Mouse (Mus musculus): Measurements from ENCODE around the gene Eif2d. TPM values are rescaled to one million over a fixed set of nuclear protein-coding genes. Genes with fewer than 3 reads are reported as not detected.
"Not testable (repeated sequence)": the region's sequence is repeated elsewhere in the genome, so short reads cannot be mapped to it uniquely, and the experiment has no call there.

Eif2d gene
- polyA plus RNA-seq, 1 experiment from 2014 or later = 48.1 TPM

DNA sequence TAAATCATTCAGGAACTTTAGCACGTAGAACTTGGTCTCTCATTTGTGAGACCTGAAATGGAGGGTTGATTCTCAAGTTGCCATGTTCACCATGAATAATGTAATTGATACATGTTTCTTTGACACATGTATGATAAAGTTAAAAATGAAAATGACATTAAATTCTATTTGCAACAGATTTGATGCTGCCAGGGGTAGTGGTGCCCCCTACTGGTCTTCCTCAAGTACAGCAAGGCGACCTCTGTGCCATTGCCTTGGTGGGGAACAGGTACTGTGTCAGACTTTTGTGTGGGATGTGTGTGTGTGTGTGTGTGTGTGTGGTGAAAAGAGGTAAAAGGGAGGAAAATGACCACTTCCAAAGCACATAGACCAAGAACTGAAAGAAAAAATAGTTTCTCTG lies 2.5 kb downstream of the Eif2d start:
- no peak overlapping the region for H3K4me2 ChIP-seq (ENCODE audit: low read depth, low read length)
- H3K9ac ChIP-seq (ENCODE audit: low read length) = no peak overlapping the region
- peaks cover 9% of the 10 kb centered on the region for H3K4me1 ChIP-seq (ENCODE audit: control insufficient read depth, insufficient read depth, low read length)
- H3K36me3 ChIP-seq (ENCODE audit: control insufficient read depth, insufficient read depth) = peaks cover 5% of the 10 kb centered on the region
- H3K9me3 ChIP-seq (replicated peaks; ENCODE audit: control insufficient read depth, low read length) = no peaks in the 10 kb centered on the region
- no peak overlapping the region for H3K4me3 ChIP-seq (ENCODE audit: low read length)
- WGBS = 62% methylated on average over 2 of the region's 2 CpGs
- ATAC-seq (replicated peaks; ENCODE audit: extremely low read depth, insufficient read depth, low FRiP score) = no peak
- H3K27me3 ChIP-seq (ENCODE audit: control insufficient read depth, insufficient read depth, low read length) = no peaks in the 10 kb centered on the region
- H3K27ac ChIP-seq (ENCODE audit: low read length) = no peak overlapping the region

- H3K9me3 ChIP-seq (replicated peaks; ENCODE audit: control insufficient read depth, low read length); ATAC-seq (replicated peaks; ENCODE audit: extremely low read depth, insufficient read depth, low FRiP score); H3K4me3 ChIP-seq (ENCODE audit: low read length); H3K4me2 ChIP-seq (ENCODE audit: low read depth, low read length); H3K9ac ChIP-seq (ENCODE audit: low read length); H3K4me1 ChIP-seq (ENCODE audit: control insufficient read depth, insufficient read depth, low read length); H3K27ac ChIP-seq (ENCODE audit: low read length); H3K27me3 ChIP-seq (ENCODE audit: control insufficient read depth, insufficient read depth, low read length): not testable (repeated sequence)
- 78% methylated on average over 3 of the region's 3 CpGs for WGBS
- peaks cover 36% of the 10 kb centered on the region for H3K36me3 ChIP-seq (ENCODE audit: control insufficient read depth, insufficient read depth)
Observed at GRCm38 (mm10) chr1:131159573-131160327, 6.8 kb downstream of the Eif2d start.

DNA sequence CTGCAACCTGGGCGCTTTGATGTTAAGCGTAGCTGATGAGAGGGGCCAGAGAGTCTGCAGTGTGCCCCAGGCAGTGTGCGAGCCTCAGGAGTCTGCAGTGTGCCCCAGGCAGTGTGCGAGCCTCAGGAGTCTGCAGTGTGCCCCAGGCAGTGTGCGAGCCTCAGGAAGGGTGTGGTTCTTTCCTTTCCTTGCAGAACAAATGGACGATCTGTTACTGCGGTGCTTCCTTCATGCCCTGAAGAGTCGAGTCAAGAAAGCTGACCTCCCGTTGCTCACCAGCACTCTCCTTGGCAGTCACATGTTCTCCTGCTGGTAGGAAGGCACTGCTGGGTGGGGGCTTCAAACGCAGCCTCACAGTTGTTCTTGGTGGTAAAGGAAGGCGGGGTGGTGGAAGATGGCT lies 8.1 kb downstream of the Eif2d start:
- Histone ChIP-seq H3K4me3 (ENCODE audit: low read length) (no peak overlapping the region), H3K36me3 (ENCODE audit: control insufficient read depth, insufficient read depth) (peaks cover 48% of the 10 kb centered on the region), H3K27ac (ENCODE audit: low read length) (no peak overlapping the region), H3K9ac (ENCODE audit: low read length) (no peak overlapping the region), H3K4me1 (ENCODE audit: control insufficient read depth, insufficient read depth, low read length) (no peaks in the 10 kb centered on the region), H3K4me2 (ENCODE audit: low read depth, low read length) (no peak overlapping the region), H3K27me3 (ENCODE audit: control insufficient read depth, insufficient read depth, low read length) (no peaks in the 10 kb centered on the region), H3K9me3 (replicated peaks; ENCODE audit: control insufficient read depth, low read length) (no peaks in the 10 kb centered on the region)
- no peak for ATAC-seq (replicated peaks; ENCODE audit: extremely low read depth, insufficient read depth, low FRiP score)
- WGBS = 79% methylated on average over 11 of the region's 11 CpGs

DNA sequence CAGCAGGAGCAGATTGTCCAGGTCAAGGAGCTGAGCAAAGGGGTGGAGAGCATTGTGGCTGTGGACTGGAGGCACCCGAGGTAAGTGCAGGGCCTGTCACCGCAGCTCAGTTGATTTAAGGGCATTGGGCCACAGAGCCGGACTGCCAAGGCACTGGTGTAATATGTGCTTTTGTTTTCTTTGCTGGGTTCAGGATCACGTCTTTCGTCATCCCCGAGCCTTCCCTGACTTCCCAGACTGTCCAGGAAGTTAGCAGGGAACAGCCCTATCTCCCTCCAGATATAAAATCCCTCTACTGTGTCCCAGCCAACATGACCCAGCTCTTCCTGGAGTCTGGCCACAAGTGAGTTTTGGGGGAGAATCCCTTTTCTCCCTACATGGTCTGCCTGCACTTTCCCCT lies 11.4 kb downstream of the Eif2d start:
- Histone ChIP-seq H3K27me3 (ENCODE audit: control insufficient read depth, insufficient read depth, low read length) (no peaks in the 10 kb centered on the region), H3K4me3 (ENCODE audit: low read length) (no peak overlapping the region), H3K9me3 (replicated peaks; ENCODE audit: control insufficient read depth, low read length) (no peaks in the 10 kb centered on the region), H3K27ac (ENCODE audit: low read length) (peak overlapping the region; percentile 40; the same call in 1 of the 2 replicates), H3K4me1 (ENCODE audit: control insufficient read depth, insufficient read depth, low read length) (no peaks in the 10 kb centered on the region), H3K9ac (ENCODE audit: low read length) (no peak overlapping the region; the same call in 1 of the 2 replicates), H3K36me3 (ENCODE audit: control insufficient read depth, insufficient read depth) (peaks cover 71% of the 10 kb centered on the region), H3K4me2 (ENCODE audit: low read depth, low read length) (no peak overlapping the region)
- ATAC-seq (replicated peaks; ENCODE audit: extremely low read depth, insufficient read depth, low FRiP score) = no peak
- WGBS = 57% methylated on average over 6 of the region's 6 CpGs

GRCm38 (mm10) chr1:131167612-131168011 lies 14.6 kb downstream of the Eif2d start:
- H3K36me3 ChIP-seq (ENCODE audit: control insufficient read depth, insufficient read depth) = peaks cover 71% of the 10 kb centered on the region
- no peaks in the 10 kb centered on the region for H3K27me3 ChIP-seq (ENCODE audit: control insufficient read depth, insufficient read depth, low read length)
- no peak for ATAC-seq (replicated peaks; ENCODE audit: extremely low read depth, insufficient read depth, low FRiP score)
- H3K4me1 ChIP-seq (ENCODE audit: control insufficient read depth, insufficient read depth, low read length) = no peaks in the 10 kb centered on the region
- no peak overlapping the region for H3K9ac ChIP-seq (ENCODE audit: low read length)
- no peak overlapping the region for H3K4me3 ChIP-seq (ENCODE audit: low read length)
- no peaks in the 10 kb centered on the region for H3K9me3 ChIP-seq (replicated peaks; ENCODE audit: control insufficient read depth, low read length)
- no peak overlapping the region for H3K4me2 ChIP-seq (ENCODE audit: low read depth, low read length)
- WGBS = 92% methylated on average over 10 of the region's 10 CpGs
- no peak overlapping the region for H3K27ac ChIP-seq (ENCODE audit: low read length)

GRCm38 (mm10) chr1:131173001-131173400 lies 20.0 kb downstream of the Eif2d start:
- Histone ChIP-seq H3K4me2 (ENCODE audit: low read depth, low read length) (no peak overlapping the region), H3K4me3 (ENCODE audit: low read length) (no peak overlapping the region), H3K36me3 (ENCODE audit: control insufficient read depth, insufficient read depth) (peaks cover 49% of the 10 kb centered on the region), H3K27ac (ENCODE audit: low read length) (no peak overlapping the region), H3K9ac (ENCODE audit: low read length) (no peak overlapping the region), H3K4me1 (ENCODE audit: control insufficient read depth, insufficient read depth, low read length) (0 out of 2 replicates have a peak, but pooled peaks cover 2% of the 10 kb centered on the region), H3K27me3 (ENCODE audit: control insufficient read depth, insufficient read depth, low read length) (no peaks in the 10 kb centered on the region), H3K9me3 (replicated peaks; ENCODE audit: control insufficient read depth, low read length) (no peaks in the 10 kb centered on the region)
- ATAC-seq (replicated peaks; ENCODE audit: extremely low read depth, insufficient read depth, low FRiP score) = no peak
- WGBS = 71% methylated on average over 7 of the region's 7 CpGs

- H3K4me3 ChIP-seq (ENCODE audit: low read length) = no peak overlapping the region
Observed at GRCm38 (mm10) chr1:131173809-131174208, 20.8 kb downstream of the Eif2d start.

GRCm38 (mm10) chr1:131174299-131174861 lies 21.4 kb downstream of the Eif2d start:
- H3K4me3 ChIP-seq (ENCODE audit: low read length) = no peak overlapping the region
- H3K27me3 ChIP-seq (ENCODE audit: control insufficient read depth, insufficient read depth, low read length) = no peaks in the 10 kb centered on the region
- no peak overlapping the region for H3K4me2 ChIP-seq (ENCODE audit: low read depth, low read length)
- H3K4me1 ChIP-seq (ENCODE audit: control insufficient read depth, insufficient read depth, low read length) = 0 out of 2 replicates have a peak, but pooled peaks cover 2% of the 10 kb centered on the region
- whole genome bisulfite sequencing = 71% methylated on average over 12 of the region's 12 CpGs
- H3K9me3 ChIP-seq (replicated peaks; ENCODE audit: control insufficient read depth, low read length) = no peaks in the 10 kb centered on the region
- no peak for ATAC-seq (replicated peaks; ENCODE audit: extremely low read depth, insufficient read depth, low FRiP score)
- H3K27ac ChIP-seq (ENCODE audit: low read length) = no peak overlapping the region
- peaks cover 44% of the 10 kb centered on the region for H3K36me3 ChIP-seq (ENCODE audit: control insufficient read depth, insufficient read depth)
- no peak overlapping the region for H3K9ac ChIP-seq (ENCODE audit: low read length)

More at GRCm38 (mm10) chr1:131173809-131174208, 20.8 kb downstream of the Eif2d start:
- Histone ChIP-seq H3K9ac (ENCODE audit: low read length) (no peak overlapping the region), H3K27me3 (ENCODE audit: control insufficient read depth, insufficient read depth, low read length) (no peaks in the 10 kb centered on the region), H3K4me1 (ENCODE audit: control insufficient read depth, insufficient read depth, low read length) (0 out of 2 replicates have a peak, but pooled peaks cover 2% of the 10 kb centered on the region), H3K36me3 (ENCODE audit: control insufficient read depth, insufficient read depth) (peaks cover 47% of the 10 kb centered on the region), H3K4me2 (ENCODE audit: low read depth, low read length) (no peak overlapping the region), H3K27ac (ENCODE audit: low read length) (no peak overlapping the region), H3K9me3 (replicated peaks; ENCODE audit: control insufficient read depth, low read length) (no peaks in the 10 kb centered on the region)
- no peak for ATAC-seq (replicated peaks; ENCODE audit: extremely low read depth, insufficient read depth, low FRiP score)
- WGBS = 54% methylated on average over 6 of the region's 6 CpGs

GRCm38 (mm10) chr1:131175189-131175588 lies 22.2 kb downstream of the Eif2d start:
- Histone ChIP-seq H3K27me3 (ENCODE audit: control insufficient read depth, insufficient read depth, low read length) (no peaks in the 10 kb centered on the region), H3K4me1 (ENCODE audit: control insufficient read depth, insufficient read depth, low read length) (0 out of 2 replicates have a peak, but pooled peaks cover 2% of the 10 kb centered on the region), H3K9me3 (replicated peaks; ENCODE audit: control insufficient read depth, low read length) (no peaks in the 10 kb centered on the region), H3K4me3 (ENCODE audit: low read length) (no peak overlapping the region), H3K4me2 (ENCODE audit: low read depth, low read length) (no peak overlapping the region), H3K36me3 (ENCODE audit: control insufficient read depth, insufficient read depth) (peaks cover 46% of the 10 kb centered on the region), H3K27ac (ENCODE audit: low read length) (no peak overlapping the region), H3K9ac (ENCODE audit: low read length) (no peak overlapping the region)
- 100% methylated on average over 1 of the region's 1 CpGs for WGBS
- no peak for ATAC-seq (replicated peaks; ENCODE audit: extremely low read depth, insufficient read depth, low FRiP score)

Data from heart, embryonic 16.5 days (tissue).